In genomic region chr2:52639530-52639875, GRCm38 (mm10) we compare ENCODE assay signal across 13 mouse cellular contexts.
"Had no signal": no experiment of that assay in that cellular context is flagged by ENCODE, and none has a peak within 500 bp of the region (broad histone marks: within the 10 kb centered on the region; RNA-seq: fewer than 3 reads in every experiment).

No protein-coding gene starts in this region.

- DNase-seq: kidney, postnatal 14 days; layer of hippocampus, postnatal 36 days; liver, postnatal 0 days; lung, postnatal 10 days; midbrain, embryonic 14.5 days; thymus, adult 18-20 months; thymus, postnatal 36 days had no signal

- H3K4me2 ChIP-seq: kidney, embryonic 15.5 days; limb, embryonic 15.5 days; liver, embryonic 11.5 days; midbrain, embryonic 11.5 days had no signal

- H3K27me3 ChIP-seq: kidney, embryonic 15.5 days; limb, embryonic 15.5 days had no signal

- H3K4me1 ChIP-seq: limb, embryonic 15.5 days had no signal

- H3K9ac ChIP-seq: kidney, embryonic 15.5 days; limb, embryonic 15.5 days; liver, embryonic 14.5 days; liver, postnatal 0 days had no signal

- H3K36me3 ChIP-seq: kidney, embryonic 15.5 days; limb, embryonic 15.5 days had no signal

- H3K4me3 ChIP-seq: kidney, embryonic 15.5 days; limb, embryonic 15.5 days had no signal

- ATAC-seq: intestine, postnatal 0 days; liver, postnatal 0 days had no signal

- H3K9me3 ChIP-seq: kidney, embryonic 15.5 days; limb, embryonic 15.5 days had no signal

- H3K27ac ChIP-seq: kidney, embryonic 15.5 days; limb, embryonic 15.5 days; liver, embryonic 14.5 days had no signal
